Mouse (Mus musculus) lung, embryonic 14.5 days (tissue): ENCODE data around the gene Ppp1r18. TPM values are rescaled to one million over a fixed set of nuclear protein-coding genes. Genes with fewer than 3 reads are reported as not detected.

Experiments
- ATAC-seq: fragments of 200-750 bp; cut with Nextera tagmentation; 2 replicates; pipeline ENCODE4 v1.8.0; 2017; ENCODE audit warnings: mild to moderate bottlenecking, moderate TSS enrichment, moderate library complexity; ENCODE audit not compliant: insufficient read depth
- DNase-seq: peaks from one replicate; pipeline ENCODE4 v3.0.0-alpha.2; 2015
- H3K27ac ChIP-seq: fragments of 300-500 bp; sonication (generic); 2 replicates; pipeline ENCODE4 v1.5.1; 2014; ENCODE audit warnings: low read depth, mild to moderate bottlenecking, moderate library complexity
- H3K27me3 ChIP-seq: fragments of 300-500 bp; sonication (generic); 2 replicates; pipeline ENCODE4 v1.6.1; 2014; ENCODE audit warnings: low read length, control low read depth; ENCODE audit not compliant: insufficient read depth
- H3K36me3 ChIP-seq: fragments of 300-500 bp; sonication (generic); 2 replicates; pipeline ENCODE4 v1.6.1; 2014; ENCODE audit warnings: control low read depth; ENCODE audit not compliant: insufficient read depth
- H3K4me1 ChIP-seq: fragments of 300-500 bp; sonication (generic); 2 replicates; pipeline ENCODE4 v1.6.1; 2014; ENCODE audit warnings: antibody characterized with exemption, control low read depth; ENCODE audit not compliant: insufficient read depth
- H3K4me2 ChIP-seq: fragments of 300-500 bp; sonication (generic); 2 replicates; pipeline ENCODE4 v1.6.1; 2014; ENCODE audit warnings: mild to moderate bottlenecking
- H3K4me3 ChIP-seq: fragments of 300-500 bp; sonication (generic); 2 replicates; pipeline ENCODE4 v1.5.1; 2014; ENCODE audit warnings: low read depth, low read length
- H3K9ac ChIP-seq: fragments of 300-500 bp; sonication (generic); 2 replicates; pipeline ENCODE4 v1.6.1; 2014
- H3K9me3 ChIP-seq: fragments of 300-500 bp; sonication (generic); 2 replicates; pipeline ENCODE4 v1.6.1; 2016; ENCODE audit warnings: low read depth, low read length, control low read depth
- CTCF ChIP-seq: IDR thresholded peaks from 2 replicates; pipeline ENCODE4 v1.5.1; 2016; ENCODE audit warnings: antibody characterized with exemption, low read depth
- WGBS: fragments of 180-500 bp; shearing (Covaris S2); extraction: QIAGEN DNeasy Blood & Tissue Kit; methylation state at CpG from one replicate; pipeline ENCODE4 v1.1.7; 2014; 5-methylcytosine and 5-hydroxymethylcytosine counted together
- polyA plus RNA-seq: library from polyadenylated mRNA; unstranded; fragments of >200 nt; fragmentation: Nextera tagmentation; extraction: Ambion mirVana; gene quantifications from 2 replicates; pipeline ENCODE4 v1.2.1, GENCODE M21; 2014

Ppp1r18 gene
- polyA plus RNA-seq = 24.0 and 24.7 TPM in 2 replicates

DNA sequence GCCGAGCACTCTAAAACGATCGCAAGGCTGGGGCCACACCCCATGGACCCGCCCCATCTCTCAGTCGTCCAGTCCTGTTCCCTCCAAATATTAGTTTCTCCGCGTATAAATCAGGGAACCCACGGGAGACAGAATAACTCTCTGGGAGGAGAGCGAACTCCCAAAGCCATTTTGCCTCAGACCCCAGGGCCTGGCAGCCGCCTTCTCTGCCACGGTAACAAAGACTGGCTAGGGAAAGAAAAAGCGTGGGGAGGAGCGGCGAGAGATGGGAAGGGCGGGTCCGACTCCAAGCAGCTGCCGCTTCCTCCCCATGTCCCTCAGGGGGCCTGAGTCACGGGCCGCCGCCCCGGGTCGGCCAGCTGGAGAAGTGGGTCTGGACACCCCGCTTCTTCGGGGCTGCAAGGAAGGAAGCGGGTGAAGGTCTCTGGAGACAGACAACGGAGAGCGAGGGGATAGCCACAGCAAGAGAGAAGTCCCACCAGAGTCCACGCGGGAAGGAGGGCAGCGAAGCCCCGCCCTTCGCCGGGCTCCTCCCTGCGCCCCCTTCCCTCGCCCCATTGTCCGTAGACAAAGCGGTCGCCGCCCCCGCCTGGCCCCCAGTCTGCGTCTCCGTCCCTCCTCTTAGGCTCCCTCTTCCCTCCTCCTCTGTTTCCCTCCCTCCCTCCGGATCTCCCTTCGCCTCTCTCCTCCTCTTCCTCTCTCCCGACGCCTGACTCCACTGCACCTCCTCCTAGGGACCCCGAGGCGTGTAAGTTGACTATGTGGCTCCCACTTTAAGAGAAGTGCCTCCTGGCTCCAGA, at the start of gene Ppp1r18:
Gene Ppp1r18 (plus strand): TSS at position 113 of the 800 bp plus-strand sequence.
- ATAC-seq (peak; percentile 70), DNase-seq (peak; percentile 89)
- Histone ChIP-seq H3K27ac (peak within 1 kb of the TSS; percentile 98), H3K36me3 (peaks cover 8% of the 10 kb centered on the region), H3K9ac (peak within 1 kb of the TSS; percentile 80), H3K9me3 (no peaks in the 10 kb centered on the region), H3K27me3 (no peaks in the 10 kb centered on the region), H3K4me3 (peak within 1 kb of the TSS; percentile 68), H3K4me1 (peaks cover 16% of the 10 kb centered on the region), H3K4me2 (peak within 1 kb of the TSS; percentile 98)
- under 1% methylated on average over 43 of the region's 48 CpGs for WGBS
- no peak for TF ChIP-seq CTCF

- no peak overlapping the region for H3K9ac ChIP-seq
- H3K9me3 ChIP-seq = no peaks in the 10 kb centered on the region
- no peak for TF ChIP-seq CTCF
- no peak overlapping the region for H3K4me2 ChIP-seq
- H3K4me3 ChIP-seq = no peak overlapping the region
- ATAC-seq (no peak), DNase-seq (peak; percentile 20)
- no peaks in the 10 kb centered on the region for H3K27me3 ChIP-seq
- peaks cover 27% of the 10 kb centered on the region for H3K4me1 ChIP-seq
- 46% methylated on average over 7 of the region's 7 CpGs for WGBS
- no peaks in the 10 kb centered on the region for H3K36me3 ChIP-seq
- no peak overlapping the region for H3K27ac ChIP-seq
These were observed 49.6 kb upstream of the Ppp1r18 start for GRCm38 (mm10) chr17:35815836-35816235.

GRCm38 (mm10) chr17:35816686-35817085, 48.7 kb upstream of the Ppp1r18 start:
- H3K4me3 ChIP-seq = no peak overlapping the region
- no peak overlapping the region for H3K4me2 ChIP-seq
- DNase-seq (peak; percentile 26), ATAC-seq (no peak)
- H3K9ac ChIP-seq = no peak overlapping the region
- H3K27ac ChIP-seq = no peak overlapping the region
- 25% methylated on average over 14 of the region's 14 CpGs for WGBS
- no peaks in the 10 kb centered on the region for H3K36me3 ChIP-seq
- H3K9me3 ChIP-seq = no peaks in the 10 kb centered on the region
- no peak for TF ChIP-seq CTCF
- H3K27me3 ChIP-seq = no peaks in the 10 kb centered on the region
- H3K4me1 ChIP-seq = peaks cover 30% of the 10 kb centered on the region

- Histone ChIP-seq H3K9me3 (no peaks in the 10 kb centered on the region), H3K4me3 (no peak overlapping the region), H3K27ac (peak overlapping the region; percentile 36; the same call in 1 of the 2 replicates), H3K36me3 (no peaks in the 10 kb centered on the region), H3K9ac (0 out of 2 replicates have a peak overlapping the region, but pooled peaks have one; percentile 28), H3K27me3 (no peaks in the 10 kb centered on the region), H3K4me2 (no peak overlapping the region), H3K4me1 (peaks cover 29% of the 10 kb centered on the region)
- ATAC-seq (no peak), DNase-seq (peak; percentile 51)
- WGBS = 32% methylated on average over 10 of the region's 10 CpGs
- no peak for TF ChIP-seq CTCF
These were observed 48.2 kb upstream of the Ppp1r18 start for GRCm38 (mm10) chr17:35817226-35817625.

- Histone ChIP-seq H3K27ac (no peak overlapping the region), H3K27me3 (no peaks in the 10 kb centered on the region), H3K4me3 (no peak overlapping the region), H3K36me3 (peaks cover 4% of the 10 kb centered on the region; the same call in 1 of the 2 replicates), H3K9me3 (no peaks in the 10 kb centered on the region), H3K4me2 (no peak overlapping the region), H3K4me1 (peaks cover 13% of the 10 kb centered on the region), H3K9ac (no peak overlapping the region)
- DNase-seq (no peak), ATAC-seq (no peak)
- 78% methylated on average over 5 of the region's 5 CpGs for WGBS
- no peak for TF ChIP-seq CTCF
These were observed 45.3 kb upstream of the Ppp1r18 start for GRCm38 (mm10) chr17:35820111-35820510.

DNA sequence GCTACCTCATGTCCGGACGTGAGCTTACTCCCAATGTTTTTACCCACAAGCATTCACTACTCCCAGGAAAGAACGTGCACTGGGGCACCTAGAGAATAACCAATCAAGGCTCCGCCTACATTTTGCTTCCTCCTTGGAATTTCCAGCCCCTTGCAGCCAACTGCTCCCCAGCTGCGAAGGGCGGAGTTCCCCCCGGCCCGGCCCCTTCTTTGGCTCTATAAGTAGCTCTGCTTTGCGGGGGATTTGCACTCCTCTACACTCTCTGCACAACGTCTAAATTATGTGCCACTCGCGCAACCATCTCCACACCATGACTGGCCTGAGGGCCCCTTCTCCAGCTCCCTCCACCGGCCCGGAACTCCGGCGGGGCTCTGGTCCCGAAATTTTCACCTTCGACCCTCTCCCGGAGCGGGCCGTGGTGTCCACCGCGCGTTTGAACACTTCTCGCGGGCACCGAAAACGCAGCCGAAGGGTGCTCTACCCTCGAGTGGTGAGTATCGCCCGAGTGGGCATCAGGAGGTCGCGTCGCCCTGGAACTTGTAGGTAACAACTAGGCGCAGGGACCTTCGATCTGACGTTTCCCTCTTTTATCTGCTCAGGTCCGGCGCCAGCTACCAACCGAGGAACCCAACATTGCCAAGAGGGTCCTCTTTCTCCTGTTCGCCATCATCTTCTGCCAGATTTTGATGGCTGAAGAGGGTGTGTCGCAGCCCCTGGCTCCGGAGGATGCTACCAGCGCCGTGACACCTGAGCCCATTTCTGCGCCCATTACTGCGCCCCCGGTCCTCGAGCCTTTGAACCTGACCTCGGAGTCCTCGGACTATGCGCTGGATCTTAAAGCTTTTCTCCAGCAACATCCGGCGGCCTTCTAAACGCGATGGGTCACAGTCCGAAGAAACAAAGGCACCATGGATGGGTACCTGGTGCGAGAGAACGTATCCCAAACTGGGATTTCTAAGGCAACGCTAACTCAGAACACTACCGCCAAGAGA, 43.7 kb upstream of the Ppp1r18 start, which contains the start of gene Ier3:
Gene Ier3 (plus strand): TSS at position 246 of the 992 bp plus-strand sequence.
- no peak for TF ChIP-seq CTCF
- ATAC-seq (peak; percentile 69), DNase-seq (peak; percentile 93)
- Histone ChIP-seq H3K9me3 (no peaks in the 10 kb centered on the region), H3K36me3 (peaks cover 13% of the 10 kb centered on the region; the same call in 1 of the 2 replicates), H3K4me3 (peak within 1 kb of the TSS; percentile 61), H3K4me1 (peaks cover 13% of the 10 kb centered on the region), H3K9ac (peak within 1 kb of the TSS; percentile 54), H3K27me3 (no peaks in the 10 kb centered on the region), H3K4me2 (peak within 1 kb of the TSS; percentile 98), H3K27ac (peak within 1 kb of the TSS; percentile 72)
- under 1% methylated on average over 62 of the region's 62 CpGs for WGBS
